Mouse (Mus musculus) erythroid progenitor cell, adult 5-6 weeks (primary cell): Measurements from ENCODE around the gene Tmem97. TPM values are rescaled to one million over a fixed set of nuclear protein-coding genes. Genes with fewer than 3 reads are reported as not detected.
A peak's percentile ranks its signal among the peaks of the same experiment; 100 is the strongest.

Experiments
- ATAC-seq: replicated peaks from 2 replicates; pipeline ENCODE4 v1.8.0; 2016; ENCODE audit warnings: moderate number of reproducible peaks, mild to moderate bottlenecking, moderate TSS enrichment, inconsistent platforms; ENCODE audit not compliant: poor library complexity, low FRiP score, severe bottlenecking
- total RNA-seq, 2 experiments: library from RNA; stranded (forward) in 1 of 2; stranded (reverse) in 1 of 2; fragments of 150-400 nt in 1 of 2; fragments of 186-747, 209-891 nt in 1 of 2; gene quantifications; 2 replicates each; pipeline versions ENCODE4 v1.2.3 to v1.2.4; 2015 to 2017; ENCODE audit warnings: low replicate concordance in 2 of 2

Gene Tmem97
- total RNA-seq, 2 experiments from 2014 or later: 6.0 to 22.2 TPM

DNA sequence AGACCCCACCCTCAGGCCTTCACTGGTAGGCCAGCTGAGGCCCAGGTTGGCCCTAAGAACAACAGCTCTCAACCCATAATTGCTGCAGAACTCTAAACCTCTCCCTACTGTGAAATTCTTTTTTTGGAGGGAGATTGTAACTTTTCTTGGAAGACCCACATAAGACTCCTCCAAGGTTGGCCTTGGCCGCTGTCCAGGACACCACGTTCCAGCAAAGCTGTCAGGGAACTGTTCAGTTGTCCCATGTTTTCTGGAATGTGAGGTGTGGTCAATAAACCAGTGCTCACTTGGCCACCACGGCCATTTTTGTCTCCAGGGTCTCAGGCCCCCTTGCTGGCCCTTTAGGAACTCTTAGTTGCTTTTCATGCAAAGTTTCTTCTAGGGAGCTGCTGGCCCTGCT is 28.7 kb downstream of the Tmem97 start:
- no peak for ATAC-seq

DNA sequence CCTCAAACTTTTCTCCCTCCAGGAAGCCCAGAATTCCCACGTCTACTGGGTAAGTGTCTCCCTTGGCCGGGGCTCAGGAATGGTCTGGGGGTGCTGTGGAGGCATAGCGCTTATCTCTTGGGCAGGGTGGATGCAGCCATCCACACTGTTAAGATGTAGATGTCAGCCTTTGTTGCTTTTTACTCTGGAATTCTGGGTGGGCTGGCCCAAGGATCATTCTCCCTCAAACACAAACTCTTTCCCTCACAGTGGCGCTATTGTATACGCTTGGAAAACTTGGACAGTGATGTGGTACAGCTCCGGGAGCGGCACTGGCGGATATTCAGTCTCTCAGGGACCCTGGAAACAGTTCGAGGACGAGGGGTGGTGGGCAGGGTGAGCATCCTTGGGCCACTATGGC is 31.6 kb downstream of the Tmem97 start:
- no peak for ATAC-seq

DNA sequence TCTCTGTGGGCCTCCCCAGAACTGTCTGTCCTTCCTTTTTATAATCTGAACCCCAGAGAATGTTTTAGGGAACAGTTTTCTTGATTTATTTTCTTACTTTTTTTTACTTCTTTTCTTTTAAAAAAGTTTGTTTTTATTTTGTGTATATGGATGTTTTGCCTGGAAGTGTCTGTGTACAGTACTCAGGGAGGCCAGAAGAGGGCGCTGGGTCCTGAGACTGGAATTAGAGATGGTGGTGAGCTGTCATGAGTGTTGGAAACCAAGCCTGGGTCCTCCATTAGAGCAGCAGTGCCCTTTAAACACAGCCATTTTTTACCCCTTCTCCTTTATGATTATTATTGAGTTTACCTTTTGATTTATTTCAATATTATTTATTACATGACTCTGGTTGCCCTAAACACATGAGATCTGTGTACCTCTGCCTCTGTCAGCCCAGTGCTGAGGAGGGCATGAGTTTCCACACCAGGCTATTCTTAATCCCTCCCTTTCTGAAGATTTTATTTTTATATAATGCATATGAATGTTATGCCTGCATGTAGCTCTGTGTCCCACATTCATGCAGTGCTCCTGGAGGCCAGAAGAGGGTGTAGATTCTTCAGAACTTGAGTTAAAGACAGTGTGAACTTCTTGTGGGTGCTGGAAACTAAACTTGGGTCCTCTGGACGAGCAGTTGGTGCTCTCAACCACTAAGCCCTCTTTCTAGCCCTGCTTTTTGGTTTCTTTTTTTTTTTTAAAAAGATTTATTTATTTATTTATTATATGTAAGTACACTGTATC is 34.8 kb downstream of the Tmem97 start:
- ATAC-seq: no peak

DNA sequence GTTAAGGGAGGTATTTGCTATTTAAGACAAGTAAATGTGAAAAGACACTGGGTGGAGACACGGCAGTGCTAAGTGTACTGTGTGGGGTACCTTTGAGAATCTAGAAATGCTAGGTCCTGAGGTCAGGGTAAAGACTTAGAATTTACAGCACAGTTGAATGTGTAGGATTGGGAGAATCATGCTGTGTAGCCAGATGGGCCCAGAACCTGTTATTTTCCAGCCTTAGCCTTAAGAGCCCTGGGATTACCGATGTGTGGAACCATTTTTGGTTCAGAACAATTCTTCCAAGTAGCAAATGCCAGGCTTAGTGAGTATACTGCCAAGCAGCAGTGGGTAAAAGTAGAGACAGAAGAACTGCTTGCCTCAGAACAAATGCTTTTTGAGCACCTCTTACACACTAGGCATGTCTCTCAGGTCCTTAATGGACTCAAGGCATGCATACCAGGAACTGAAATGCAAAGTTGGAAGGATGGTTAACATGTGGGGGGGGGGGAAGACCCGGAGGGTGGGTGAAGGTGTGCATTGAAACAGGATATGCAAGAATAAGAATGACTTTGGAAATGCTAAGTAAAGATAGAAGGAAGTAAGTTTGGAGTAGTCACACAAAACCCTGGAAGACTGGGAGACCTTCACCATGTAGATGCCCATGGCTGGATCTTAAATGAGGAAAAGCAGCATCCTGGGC is 37.3 kb downstream of the Tmem97 start:
- ATAC-seq: no peak

DNA sequence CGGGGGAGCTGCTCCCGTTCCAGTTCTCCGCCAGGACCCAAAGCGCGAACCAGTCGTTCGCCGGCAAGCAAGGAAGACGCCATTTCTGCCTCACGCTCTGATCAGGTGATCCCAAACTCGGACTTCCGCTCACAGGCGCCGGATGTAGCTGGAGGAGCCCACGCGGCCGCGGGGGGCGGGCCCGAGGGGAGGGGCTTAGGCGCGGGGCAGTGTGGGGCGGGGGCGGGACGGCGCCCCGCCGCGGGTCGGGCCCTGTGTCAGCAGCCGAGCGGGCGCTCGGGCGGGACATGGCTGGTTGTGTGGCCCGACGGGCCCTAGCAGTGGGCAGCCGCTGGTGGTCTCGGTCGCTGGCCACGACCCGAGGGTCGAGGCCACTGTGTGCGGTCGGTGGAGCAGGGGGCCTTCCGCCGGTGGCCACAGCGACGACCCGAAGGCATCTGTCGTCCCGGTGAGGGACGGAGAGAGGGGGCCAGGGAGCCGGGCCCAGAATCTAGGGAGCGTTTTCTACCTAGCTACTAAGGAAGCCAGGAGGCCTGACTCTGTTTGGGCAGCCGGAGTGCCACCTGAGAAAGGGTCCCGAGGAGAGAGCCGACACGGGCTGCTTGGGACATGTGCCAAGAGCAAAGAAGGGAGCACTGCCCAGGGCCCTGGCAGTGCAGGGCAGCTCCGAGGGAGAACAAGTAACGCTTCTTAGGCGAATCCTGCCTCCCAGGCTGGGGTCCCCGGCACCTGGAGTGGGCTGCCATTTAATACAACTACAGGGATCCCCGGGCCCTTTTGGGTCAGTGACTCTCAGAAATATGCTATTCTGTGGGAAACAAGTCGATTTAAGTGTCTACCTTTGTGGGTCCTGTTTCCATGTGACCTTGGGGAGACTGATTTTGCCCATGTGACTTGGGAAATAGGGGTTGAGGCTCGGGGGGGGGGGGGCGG is 38.3 kb downstream of the Tmem97 start, which contains the start of the genes Tmem199 and Poldip2:
Gene Tmem199 (minus strand): TSS at position 148 of the 933 bp plus-strand sequence.
Gene Poldip2 (plus strand): TSS at position 169 of the 933 bp plus-strand sequence.
- ATAC-seq: peak; percentile 97

DNA sequence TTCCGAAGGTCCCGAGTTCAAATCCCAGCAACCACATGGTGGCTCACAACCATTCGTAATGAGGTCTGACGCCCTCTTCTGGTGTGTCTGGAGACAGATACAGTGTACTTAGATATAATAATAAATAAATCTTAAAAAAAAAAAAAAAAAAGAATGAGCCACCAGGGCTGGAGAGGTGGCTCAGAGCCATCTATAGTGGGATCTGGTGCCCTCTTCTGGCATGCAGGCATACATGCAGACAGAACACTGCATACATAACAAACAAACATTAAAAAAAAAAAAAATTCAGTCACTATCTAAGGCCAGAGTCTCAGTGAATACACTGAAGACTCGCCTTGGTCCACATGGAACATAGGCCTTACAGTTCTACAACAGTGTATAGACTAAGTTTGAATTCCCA is 41.4 kb downstream of the Tmem97 start:
- ATAC-seq: no peak

DNA sequence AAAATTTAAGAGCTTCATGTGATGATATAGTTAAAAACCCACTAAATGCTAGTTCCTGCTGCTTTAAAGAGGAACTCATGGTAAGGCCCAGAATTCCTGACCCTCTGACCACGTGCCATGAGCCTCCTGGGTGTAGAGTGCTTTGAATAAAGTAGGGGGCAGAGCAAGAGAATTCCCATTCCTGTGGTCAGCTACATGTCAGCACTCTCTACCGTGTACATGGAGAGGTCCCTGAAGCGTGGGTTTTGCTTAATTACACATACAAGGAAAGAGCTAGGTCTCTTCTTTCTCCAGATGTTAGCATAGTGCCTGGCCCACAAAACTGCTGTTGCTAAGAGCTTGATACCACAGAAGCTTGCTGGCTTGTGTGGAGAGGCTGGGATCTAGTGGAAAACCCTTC is 45.1 kb downstream of the Tmem97 start:
- no peak for ATAC-seq

DNA sequence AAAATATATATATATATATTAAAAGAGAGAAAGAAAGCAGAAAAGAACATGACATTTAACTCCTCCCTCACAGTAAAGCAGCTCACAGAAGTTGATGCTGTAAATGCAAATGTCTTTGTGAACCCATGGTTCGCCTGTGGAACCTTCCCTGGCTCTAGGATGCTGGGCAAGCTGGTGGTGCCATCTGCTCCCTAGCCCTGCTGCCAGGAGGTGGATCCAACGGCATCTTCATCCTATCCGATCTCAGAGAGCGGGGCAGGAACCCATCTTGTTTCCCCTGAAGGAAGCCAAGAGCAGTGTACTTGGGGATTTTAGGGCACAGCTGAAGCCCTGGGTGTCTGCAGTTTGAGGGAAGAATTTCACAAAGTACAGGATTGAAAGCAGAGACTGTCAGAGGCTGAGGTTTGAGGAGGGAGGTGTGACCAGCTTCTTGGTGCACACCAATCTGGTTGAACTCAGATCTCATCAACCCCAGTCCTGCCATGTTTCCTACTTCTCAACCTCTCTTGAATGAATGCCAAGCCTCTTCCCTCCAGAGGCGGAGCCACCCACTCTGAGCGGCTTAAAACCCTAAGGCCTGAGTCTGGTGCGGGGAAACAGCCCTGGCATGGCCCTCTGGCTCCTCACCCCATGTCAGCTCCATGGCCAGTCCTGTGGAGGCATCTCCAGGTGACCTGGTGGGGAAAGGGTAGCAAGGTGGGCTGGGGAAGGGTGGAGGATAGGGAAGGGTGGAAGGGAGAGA is 47.5 kb downstream of the Tmem97 start, which contains the start of gene Sebox:
Gene Sebox (plus strand): TSS at position 539 of the 742 bp plus-strand sequence.
- no peak for ATAC-seq

DNA sequence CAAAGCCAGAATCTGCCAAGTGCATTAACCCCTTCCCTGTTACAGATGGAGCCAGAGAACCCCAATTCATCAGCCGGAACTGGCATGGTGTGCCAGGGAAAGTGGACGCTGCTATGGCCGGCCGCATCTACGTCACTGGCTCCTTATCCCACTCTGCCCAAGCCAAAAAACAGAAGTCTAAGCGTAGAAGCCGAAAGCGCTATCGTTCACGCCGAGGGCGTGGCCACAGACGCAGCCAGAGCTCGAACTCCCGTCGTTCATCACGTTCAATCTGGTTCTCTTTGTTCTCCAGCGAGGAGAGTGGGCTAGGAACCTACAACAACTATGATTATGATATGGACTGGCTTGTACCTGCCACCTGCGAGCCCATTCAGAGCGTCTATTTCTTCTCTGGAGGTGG is 49.0 kb downstream of the Tmem97 start:
- no peak for ATAC-seq

DNA sequence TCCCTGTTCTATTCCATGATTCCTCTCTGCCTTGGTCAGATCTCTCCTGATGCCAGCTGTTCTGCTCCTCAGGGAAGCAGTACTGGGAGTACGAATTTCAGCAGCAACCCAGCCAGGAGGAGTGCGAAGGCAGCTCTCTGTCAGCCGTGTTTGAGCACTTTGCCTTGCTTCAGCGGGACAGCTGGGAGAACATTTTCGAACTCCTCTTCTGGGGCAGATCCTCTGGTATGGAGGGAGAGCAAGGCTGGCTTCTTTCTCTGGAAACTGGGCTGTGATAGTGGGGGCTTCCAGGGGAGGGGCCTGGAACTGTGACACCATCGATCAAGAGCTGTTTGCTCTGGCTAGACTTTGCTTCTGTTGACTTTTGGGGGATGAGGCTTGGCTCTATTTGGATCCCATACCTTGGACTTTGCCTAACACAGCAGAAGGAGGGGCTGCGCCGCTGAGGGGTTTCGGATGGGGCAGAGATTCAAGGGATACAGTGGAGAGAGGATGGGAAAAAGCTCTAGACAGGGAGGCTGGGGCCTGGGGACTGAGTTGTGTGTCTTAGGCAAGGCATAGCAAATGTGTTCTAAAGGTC is 49.9 kb downstream of the Tmem97 start:
- ATAC-seq: no peak

DNA sequence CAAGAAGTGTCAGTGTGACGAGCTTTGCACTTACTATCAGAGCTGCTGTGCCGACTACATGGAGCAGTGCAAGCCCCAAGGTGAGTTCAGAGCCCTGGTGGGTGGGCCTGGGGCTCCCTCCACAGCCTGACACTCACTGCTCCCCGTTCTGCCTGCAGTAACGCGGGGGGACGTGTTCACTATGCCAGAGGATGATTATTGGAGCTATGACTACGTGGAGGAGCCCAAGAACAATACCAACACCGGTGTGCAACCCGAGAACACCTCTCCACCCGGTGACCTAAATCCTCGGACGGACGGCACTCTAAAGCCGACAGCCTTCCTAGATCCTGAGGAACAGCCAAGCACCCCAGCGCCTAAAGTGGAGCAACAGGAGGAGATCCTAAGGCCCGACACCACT is 51.0 kb downstream of the Tmem97 start:
- no peak for ATAC-seq

DNA sequence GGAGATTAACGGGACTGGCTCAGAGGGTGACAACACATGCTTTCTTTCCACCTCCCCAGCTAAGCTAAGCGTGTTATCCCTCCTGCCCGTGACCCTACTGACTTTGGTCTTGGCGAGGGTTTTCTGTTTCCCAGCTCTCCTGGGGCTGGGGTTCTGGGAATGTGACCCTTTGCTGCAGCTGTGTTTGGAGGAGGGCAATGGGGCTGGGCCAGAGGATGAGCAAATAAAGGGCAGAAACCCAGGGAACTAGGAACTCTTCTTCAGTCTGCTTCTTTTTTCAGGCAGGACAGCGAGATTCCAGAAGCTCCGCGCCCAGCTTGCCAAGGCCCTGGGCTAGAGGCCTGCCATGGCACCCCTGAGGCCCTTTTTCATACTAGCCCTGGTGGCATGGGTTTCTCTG is 51.6 kb downstream of the Tmem97 start, which contains the start of gene Vtn:
Gene Vtn (plus strand): TSS at position 88 of the 400 bp plus-strand sequence.
- ATAC-seq: no peak

DNA sequence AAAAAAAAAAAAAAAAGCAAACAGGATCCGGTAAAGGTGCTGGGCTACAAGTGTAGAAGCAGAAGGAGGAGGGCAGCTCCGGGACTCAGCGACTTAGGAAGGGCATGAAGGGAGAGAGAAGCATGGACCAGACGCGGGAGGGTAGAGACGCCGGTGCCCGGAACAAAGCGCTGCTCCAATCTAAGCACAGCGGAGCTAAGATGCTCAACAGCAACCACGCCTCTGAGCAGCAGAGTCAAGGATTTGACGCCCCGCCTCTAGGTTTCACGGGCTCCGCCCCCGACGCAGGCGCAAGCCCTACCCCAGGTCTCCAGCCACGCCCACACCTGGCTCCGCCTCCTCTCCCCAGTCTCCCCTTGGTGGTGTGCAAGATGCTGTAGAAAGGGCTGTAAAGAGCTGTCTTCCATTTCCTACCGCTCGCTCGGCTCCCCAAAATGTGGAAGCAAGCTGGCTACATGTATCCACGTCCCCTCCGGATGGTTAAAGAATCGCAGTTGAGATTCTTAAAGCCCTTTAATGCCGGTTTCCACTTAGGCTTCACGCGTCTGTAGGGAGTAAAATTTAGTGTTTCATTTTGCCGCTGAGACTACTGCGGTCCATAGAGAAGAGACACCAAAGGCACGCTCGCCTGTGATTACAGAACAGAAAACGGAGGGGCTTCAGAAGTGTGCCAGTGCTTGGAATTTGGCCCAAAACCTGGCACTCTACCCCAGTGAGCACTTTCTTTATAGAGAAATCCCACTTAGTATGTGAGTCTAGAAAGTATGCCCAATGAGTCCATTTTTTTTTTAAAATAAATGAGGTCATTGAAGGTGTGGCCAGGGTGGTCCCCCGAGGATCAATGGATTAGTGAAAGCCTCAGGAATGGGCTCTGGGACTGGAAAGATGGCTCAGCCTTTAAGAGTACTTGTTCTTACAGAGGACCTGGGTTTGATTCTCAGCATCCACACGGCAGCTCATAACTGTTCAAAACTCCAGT is 52.7 kb downstream of the Tmem97 start, which contains the start of gene Sarm1:
Gene Sarm1 (minus strand): TSS at position 211 of the 979 bp plus-strand sequence.
- peak; percentile 95 for ATAC-seq

DNA sequence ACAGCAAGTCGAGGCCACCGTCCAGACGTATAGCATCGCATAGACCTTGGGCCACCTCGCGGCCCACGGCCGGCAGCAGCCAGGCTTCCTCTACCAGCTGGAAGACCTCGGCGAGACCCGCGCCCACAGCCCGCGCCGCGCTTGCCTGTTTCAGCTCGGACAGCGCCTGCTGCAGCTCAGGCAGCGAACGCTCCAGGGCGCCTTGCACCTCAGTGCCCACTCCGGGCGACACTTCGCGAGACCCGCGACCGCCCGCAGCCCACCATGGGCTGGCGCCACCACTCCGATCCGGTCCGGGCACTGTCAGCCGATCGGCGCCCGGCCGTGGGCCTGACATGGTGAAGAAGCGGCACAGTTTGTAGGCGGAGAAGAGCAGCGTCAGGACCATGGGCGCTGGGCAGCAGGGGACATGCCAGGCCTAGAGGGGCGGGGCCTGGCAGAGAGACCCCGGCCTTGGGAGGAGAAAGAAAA is 53.5 kb downstream of the Tmem97 start:
- ATAC-seq: no peak

DNA sequence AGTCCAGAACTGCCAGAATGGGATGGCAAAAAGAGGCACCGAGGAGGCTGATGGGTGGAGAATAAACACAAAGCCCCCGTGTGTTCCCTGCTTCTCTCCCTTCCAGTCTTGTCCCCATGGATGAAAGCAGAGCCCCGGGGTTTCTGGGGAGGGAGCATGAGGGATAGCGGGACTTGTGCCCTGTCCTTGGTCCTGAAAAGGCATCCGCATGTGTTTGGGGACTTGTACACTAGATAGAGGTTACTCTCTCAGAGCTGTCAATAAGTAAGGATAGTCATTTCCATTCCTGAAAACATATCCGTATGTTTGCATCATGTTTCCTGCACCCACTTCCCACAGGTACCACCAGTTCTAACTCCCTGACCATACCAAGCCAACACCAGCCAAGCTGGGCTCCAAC is 54.7 kb downstream of the Tmem97 start:
- ATAC-seq: no peak
